Mouse (Mus musculus) layer of hippocampus, adult 8-10 months (tissue): Measurements from ENCODE around the gene Avpr1b. TPM values are rescaled to one million over a fixed set of nuclear protein-coding genes. Genes with fewer than 3 reads are reported as not detected.
"Not testable (repeated sequence)": the region's sequence is repeated elsewhere in the genome, so short reads cannot be mapped to it uniquely, and the experiment has no call there.

Source experiments
- DNase-seq, 2 experiments: peaks; one replicate each; pipeline ENCODE4 v3.0.0; 2022; ENCODE audit warnings: low spot score in 2 of 2
- total RNA-seq, 4 experiments: library from RNA; stranded (reverse); gene quantifications; 2 replicates each; pipeline ENCODE4 v1.2.4; 2022

The Avpr1b gene
- total RNA-seq, 4 experiments from 2014 or later = 0.27 to 0.49 (median 0.40) TPM

DNA sequence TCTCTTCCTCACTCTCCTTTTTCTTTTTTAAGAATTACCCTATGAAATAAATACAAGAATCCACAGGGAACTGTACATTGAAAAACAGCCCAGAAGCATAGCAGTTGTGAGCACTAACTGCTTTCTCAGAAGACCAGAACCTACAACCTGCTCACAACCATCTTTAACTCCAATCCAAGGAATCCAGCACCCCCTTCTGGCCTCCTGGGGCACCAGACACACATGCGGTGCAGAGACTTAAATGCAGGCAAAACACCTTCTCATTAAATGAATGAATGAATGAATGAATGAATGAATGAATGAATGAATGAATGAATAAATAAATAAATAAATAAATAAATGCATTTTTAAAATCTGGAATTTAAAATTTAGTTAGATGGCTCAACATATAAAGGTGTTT is 19.5 kb downstream of the Avpr1b start:
- no peak for DNase-seq

DNA sequence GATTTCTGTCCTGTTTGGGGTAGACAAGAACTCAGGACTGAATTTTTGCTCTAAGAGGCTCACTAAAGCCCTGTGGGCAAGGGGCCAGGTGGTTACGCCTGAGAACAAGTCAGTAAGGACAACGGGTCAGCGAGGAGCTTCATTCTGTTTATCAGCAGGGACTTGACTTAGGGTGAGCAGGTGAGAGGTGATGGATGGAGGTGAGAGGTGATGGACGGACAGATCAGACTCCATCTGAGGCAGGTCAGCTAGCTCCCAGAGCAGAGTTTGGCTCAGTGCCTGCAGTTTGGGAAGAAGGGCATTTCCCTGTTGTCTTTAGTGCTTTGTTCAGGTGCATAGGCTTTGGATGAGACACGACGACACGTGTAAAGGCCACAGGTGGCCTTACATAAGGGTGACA is 20.3 kb downstream of the Avpr1b start:
- no peak for DNase-seq

DNA sequence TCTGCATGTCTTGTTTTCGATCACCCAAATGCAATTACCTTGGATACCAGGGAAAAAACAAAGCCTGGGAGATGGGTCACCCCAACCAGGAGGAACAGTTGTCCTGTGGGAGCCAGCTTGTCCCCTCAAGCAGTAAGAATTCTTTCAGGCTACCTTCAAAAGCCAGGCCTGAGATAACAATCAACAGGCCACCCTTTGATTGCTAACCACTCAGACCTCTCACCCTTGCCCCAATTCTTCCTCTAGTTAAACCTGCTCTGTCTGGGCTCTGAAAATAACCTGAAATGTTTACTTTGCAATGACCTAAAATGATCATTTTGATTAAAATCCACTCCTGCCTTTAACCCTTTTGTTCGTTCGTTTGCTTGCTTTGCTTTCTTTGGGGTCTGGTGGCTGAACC is 24.6 kb downstream of the Avpr1b start:
- DNase-seq = no peak

DNA sequence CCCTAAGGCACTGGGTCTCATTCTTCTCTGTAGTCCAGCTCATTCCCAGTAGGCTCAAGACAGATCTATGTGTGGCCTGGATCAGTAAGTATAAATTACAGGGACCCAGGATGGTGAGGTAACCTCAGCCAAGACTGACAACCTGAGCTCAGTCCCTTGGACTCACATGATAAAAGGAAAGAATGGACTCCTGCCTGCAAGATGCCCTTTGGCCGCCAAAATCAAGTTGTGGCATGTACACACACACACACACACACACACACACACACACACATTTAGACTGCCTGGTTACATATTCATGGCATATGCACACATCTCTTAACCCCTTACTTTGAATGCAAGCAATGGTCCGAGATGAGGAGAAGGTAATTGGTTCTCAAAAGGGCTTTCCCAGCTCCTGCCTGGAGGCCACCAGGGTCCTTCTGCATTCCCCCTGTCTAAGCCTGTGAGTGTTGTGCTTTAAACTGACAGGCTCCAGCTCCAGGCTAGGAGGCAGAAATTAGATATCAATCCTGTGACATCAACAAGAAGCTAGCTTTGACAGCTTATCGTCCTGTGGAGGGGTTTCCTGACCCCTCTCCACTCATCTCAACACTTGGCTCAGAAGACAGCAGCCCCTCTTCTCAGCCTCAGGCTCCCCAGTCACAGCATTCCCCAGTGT is 25.3 kb downstream of the Avpr1b start:
- DNase-seq = no peak

DNA sequence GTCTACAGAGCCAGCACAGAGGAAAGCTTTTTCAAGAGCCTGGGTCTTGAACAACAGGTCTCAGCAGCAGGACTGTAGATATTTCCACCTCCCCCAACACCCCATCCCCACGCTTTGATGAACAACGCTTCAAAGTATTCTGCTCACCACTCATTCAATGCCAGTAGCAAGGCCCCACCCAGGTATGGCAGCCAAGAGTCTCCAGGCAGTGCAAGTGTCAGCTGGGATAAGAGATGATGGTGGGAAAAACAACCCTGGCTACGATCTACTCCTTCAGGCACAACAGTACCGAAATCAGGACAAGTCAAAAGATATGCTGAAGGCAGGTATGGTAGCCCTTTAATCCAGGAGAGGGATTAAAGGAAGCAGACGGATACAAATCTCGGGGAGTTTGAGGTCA is 27.2 kb downstream of the Avpr1b start:
- DNase-seq = no peak

DNA sequence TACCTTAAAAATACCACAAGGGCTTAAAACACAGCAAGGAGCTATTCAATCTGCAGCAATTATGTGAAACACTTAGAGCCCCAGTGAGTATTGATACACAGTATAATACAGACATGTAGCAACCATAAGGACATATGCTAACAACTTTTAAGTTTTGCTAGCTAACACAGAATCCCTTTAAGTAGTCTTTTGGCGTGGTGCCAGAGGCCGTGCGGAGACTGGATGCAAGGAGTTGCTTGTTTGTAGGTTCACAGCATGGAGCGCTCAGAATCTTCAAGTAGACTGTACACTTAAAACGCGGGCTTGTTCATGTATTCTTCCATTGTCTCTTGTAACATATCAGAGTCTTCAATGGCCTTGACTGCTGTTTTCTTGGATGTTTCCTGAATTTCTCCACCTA is 33.2 kb downstream of the Avpr1b start:
- DNase-seq = not testable (repeated sequence)

DNA sequence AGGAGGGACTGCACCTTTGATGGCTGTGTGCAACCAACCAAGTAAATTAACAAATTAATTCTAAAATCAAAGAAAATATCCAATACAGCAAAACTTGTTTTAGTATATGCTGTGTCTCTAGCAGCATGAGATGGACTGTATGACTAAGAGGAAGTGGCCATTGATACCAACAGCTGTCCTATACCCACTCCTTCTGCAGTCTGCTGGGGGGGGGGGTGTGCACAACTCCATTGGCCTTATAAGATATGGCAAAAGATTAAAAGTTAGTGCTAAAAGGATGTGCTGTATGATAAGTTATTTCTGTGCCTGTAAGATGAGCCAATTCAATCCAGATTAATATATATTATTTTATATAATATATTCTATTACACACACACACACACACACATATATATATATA is 35.5 kb downstream of the Avpr1b start:
- no peak for DNase-seq

DNA sequence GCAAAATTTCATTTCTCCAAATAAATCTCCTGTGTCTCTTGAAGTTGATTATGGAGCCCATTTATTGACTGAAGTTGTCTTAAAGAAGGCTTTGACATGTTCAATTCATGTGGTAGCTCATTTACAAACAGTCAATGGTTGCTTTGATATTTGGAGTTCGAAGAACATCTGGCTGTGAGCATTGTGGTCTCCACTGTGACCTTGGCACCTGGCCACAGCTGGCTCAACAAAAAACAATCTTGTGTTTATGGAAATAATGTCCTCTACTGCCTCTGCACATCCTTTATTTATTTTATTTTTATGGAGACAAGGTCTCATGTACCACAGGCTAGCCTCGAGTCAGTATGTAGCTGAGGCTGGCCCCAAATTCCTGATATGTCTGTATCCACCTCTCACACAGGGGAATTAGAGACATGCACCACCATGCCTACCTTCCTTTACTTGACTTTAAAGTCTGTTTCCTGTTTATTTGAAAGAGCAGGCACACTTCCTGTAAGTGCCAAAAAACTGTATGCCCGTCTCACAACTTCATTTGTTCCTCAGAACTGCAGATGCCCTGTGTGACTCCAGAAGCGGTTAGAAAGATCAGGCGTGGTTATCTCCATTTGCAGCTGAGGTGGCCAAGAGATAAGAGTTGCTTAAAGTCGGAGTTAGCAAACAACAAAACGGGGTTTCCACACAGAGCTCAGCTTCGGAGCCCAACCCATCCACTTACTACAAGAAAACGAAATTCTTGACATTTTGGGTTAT is 38.9 kb downstream of the Avpr1b start, which contains the start of gene Ctse:
Gene Ctse (plus strand): TSS at position 516 of the 750 bp plus-strand sequence.
- DNase-seq = no peak

DNA sequence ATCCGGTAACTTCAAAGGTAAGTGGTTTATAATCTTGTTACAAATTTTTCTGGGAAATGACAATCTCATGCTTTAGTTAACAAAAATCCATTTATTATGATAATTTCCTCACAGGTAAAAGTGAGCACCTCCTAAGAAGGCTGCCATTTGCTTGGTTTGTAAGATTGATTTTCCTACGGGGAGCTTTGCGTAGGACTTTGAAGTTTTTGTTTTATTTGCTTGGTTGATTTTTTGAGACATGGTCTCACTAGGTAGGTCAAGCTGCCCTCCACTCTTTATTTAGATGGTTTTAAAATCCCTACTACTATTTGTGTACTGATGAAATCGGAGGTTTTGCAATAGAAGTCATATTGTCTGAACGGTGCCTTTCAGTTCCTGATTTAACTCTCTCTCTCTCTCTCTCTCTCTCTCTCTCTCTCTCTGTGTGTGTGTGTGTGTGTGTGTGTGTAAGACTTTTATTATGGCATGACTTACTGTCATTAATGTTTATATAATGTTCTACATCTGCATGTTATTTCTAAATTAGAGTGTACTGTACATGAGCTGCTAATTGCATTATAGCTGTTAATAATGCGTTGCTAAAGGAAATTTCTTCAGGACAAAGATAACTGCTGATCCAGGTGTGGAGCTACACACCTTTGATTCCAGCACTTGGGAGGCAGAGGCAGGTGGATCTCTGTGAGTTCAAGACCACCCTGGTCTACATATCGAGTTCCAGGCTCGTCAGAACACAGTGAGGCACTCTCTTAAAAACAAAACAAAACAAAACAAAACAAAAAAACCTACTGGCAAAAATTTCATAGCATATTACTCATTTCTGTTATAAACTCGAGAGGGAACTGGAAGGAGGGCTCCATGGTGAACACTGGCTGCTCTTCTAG is 39.7 kb downstream of the Avpr1b start:
- no peak for DNase-seq

DNA sequence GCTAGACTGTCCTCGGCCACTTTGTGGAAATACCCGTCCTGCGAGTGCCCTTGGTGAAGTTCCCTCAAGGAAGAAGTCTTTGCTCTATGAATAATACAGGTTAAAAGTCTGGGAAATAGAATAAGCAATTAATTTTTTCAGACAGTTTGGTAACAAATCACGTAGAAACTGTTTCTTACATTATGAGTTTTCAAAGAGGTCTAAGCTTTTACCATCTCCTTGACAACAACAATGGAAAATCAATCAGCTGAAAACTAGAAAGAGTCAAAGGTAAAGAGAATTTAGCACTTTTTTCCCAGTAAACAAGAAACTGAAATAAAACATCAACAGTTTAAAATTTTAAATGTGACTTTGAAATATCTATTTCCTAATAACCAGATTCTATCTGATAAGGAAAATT is 41.0 kb downstream of the Avpr1b start:
- DNase-seq = no peak

DNA sequence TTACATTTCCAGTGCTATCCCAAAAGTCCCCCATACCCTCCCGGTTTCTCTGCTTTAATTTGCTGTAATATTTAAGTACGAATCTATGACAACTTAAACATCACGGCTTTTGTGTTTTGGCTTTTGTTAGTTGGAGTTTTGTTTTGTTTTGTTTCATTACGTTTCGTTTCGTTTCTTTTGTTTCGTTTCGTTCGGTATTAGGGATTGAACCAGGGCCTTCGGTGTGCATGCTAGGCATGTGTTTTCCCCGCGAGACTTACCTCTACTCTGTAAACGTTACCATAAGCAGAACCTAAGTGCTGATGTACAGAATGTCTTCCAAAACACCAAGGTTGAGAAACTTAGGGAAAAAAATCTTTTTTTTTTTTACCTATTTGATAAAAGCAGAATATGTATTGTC is 42.5 kb downstream of the Avpr1b start:
- DNase-seq = no peak

DNA sequence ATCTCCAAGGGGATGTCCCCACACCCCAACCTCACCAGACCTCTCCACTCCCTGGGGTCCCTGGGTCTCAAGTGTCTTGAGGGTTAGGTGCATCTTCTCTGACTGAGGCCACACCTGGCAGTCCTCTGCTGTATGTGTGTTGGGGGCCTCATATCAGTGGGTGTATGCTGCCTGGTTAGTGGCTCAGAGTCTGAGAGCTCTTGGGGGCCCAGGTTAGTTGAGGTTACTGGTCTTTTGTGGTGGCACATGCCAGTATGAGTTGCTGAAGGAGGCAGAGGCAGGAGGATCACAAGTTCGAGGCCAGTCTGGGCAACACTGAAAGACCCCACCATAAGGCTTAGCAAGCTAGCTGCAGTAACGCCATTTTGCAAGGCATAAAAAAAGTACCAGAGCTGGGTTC is 43.2 kb downstream of the Avpr1b start:
- DNase-seq = no peak

DNA sequence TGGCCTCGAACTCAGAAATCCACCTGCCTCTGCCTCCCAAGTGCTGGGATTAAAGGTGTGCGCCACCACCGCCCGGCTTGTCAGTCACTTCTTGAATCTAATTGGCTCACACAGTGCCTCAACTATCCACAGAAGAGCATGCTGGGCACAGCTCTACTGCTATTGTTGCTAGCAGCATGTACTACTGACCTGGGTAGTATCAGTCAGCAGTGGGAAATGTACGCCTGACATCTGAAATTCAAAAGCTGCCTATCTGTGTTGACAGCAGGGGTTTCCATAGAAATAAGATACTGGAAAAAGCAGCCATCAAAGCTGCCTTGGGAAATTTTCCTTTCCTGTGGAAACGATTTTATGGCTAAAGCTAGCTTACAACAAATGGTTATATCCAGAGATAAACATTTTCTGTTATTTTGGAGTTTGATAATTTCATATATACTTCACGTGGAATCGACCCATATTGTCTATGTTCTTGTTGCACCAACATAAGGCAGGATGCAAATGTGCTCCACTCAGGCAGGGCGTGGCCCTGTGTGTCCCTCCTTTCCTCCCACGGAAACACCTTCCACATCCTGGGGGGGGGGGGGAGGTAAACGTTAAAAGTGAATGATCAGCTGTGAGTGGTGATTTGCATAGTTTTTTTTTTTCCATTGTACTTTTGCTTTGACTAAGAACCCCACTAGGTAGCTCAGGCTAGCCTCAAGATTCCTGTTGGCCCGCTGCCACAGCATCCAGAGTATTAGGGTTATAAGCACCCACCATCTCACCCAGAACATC is 53.8 kb downstream of the Avpr1b start:
- no peak for DNase-seq

DNA sequence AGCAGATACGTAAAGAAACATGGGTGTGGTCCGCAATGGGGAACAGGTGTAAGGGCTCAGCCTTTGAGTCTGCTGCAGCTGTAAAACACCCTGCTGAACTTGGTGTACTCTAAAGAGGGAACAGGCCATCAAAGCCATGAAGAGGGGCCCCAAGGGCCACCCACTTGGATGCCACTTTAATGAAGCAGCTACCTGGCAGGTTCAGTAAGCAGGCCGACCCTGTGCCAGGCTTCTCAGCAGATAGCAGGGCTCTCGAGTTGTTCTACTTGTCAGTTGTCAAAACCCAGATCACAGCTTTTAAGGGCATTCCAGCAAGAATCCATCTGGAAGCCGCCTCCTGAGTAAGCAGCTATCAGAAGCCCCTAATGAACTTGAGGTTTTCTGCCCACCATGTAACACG is 56.6 kb downstream of the Avpr1b start:
- DNase-seq = no peak

DNA sequence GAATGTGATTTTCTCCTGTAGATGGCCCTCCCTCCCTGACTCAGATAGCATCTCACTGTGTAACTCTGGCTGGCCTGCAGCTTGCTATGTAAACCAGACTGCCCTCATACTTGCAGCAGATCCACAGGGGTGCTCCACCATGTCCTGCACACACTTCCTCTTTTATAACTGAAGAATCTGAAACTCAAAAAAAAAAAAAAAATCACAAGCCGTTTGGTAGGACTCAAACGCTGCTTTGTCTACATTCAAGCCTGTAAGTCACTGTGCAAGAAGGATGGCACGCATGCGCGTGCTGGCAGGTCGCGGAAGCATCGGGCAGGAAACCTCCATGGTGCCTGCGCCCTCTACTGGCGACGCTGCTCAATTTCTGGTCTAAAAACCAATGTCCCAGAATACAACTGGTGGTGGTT is 58.9 kb downstream of the Avpr1b start:
- DNase-seq = peak; percentile 86 to 94

DNA sequence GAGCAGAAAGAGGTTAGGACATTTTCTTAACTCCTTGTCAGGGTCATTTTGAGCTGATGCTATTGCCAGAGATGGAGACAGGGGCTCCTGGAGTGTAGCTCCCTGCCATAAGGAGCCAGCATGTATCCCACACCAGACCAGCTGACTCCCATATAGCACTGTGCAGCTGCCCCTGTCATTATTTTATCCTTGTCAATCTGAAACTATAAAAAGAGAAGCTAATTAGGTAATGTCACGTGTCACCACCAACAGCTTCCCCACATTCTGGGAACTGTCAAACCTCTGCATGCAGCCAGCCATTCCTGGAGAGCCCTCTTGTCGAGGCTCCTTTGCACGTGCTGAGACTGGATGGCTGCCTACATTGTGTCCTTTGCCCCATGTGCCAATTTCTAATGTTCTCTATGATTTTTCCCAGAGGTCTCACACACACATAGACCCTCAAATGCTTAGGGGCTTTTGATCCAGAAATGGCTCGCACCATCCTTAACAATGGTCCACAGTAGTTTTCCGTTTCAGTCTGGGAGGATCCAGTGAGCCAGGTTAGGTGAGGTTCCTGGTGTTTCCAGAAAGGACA is 60.6 kb downstream of the Avpr1b start:
- DNase-seq = no peak

DNA sequence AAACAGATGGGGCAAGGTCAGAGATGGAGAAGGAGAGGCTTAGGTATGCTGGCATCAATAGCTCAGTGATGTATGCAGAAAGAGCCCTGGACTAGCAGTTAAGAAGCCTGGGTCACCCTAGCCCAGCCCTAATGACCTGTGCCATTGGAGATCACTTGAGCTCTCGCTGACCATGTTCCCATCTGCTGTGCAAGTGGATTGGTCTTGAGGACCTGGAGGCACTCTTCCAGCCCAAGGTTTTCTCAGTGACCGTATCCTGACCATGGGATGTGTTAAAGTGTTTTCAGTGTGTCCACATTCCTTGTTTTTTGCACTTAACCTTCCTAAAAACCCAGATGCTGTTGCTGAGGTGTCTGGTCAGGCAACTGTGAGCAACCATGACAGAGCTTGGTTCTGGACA is 61.2 kb downstream of the Avpr1b start:
- no peak for DNase-seq

DNA sequence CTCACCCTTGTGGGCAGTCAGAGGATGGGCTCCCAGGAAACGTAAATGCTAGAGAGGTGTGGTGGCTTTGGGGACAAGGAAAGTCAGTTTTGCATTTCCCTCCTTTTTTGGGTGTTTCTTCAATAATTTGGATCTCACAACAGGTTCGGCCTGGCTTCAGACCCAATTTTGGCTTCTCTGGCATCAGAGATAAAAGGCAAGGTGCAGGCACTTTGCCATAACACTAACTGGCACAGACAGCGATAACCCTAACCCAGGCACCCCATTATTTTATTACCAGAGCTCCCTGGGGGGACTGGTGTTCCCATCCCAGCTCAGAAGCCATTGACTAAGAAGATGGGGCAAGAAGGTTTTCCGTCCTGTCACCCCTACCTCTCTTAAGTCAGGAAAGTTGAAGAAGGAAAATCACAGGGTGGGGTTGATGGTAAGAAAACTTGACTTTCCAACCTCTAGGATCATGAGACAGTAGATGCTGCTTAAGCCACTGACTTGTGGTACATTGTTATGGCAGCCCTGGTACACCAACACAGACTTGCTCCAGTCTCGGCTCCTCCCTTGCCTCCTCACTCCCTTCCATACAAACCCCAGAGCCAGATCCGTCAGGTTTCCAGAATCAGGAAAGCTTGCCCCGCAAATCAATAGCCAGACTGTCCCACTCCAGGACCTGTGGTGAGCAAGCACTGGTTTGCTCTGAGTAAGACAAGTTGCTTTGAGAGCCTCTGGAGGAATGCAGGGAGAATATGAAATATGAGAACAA is 61.9 kb downstream of the Avpr1b start:
- no peak for DNase-seq
